Mouse (Mus musculus): Measurements from ENCODE around the gene Pfdn2.

Gene Pfdn2

GRCm38 (mm10) chr1:171355812-171356340 lies 10.4 kb downstream of the Pfdn2 start:
- in situ Hi-C loops (cut with MboI, MseI): no loop called here

GRCm38 (mm10) chr1:171356814-171357213 lies 11.3 kb downstream of the Pfdn2 start:
- in situ Hi-C loops (cut with MboI, MseI): no loop called here

- in situ Hi-C loops (cut with MboI, MseI): no loop called here
Observed at GRCm38 (mm10) chr1:171358421-171358820, 13.0 kb downstream of the Pfdn2 start.

GRCm38 (mm10) chr1:171360253-171360652 lies 14.8 kb downstream of the Pfdn2 start:
- in situ Hi-C loops (cut with MboI, MseI): loop anchor here (5.0 kb wide), 1 partner anchor 112 kb away; no protein-coding TSS in a partner anchor

- in situ Hi-C loops (cut with MboI, MseI): loop anchor here (5.0 kb wide), 1 partner anchor 112 kb away; no protein-coding TSS in a partner anchor
Observed at GRCm38 (mm10) chr1:171360656-171361055, 15.2 kb downstream of the Pfdn2 start, which contains the start of gene Klhdc9. TSS of gene Klhdc9 (minus strand) at chr1:171360798.

GRCm38 (mm10) chr1:171361106-171362103 lies 15.9 kb downstream of the Pfdn2 start:
- in situ Hi-C loops (cut with MboI, MseI): loop anchor here (5.0 kb wide), 1 partner anchor 111 kb away; no protein-coding TSS in a partner anchor

- in situ Hi-C loops (cut with MboI, MseI): no loop called here
Observed at GRCm38 (mm10) chr1:171365934-171366333, 20.5 kb downstream of the Pfdn2 start.

- in situ Hi-C loops (cut with MboI, MseI): no loop called here
Observed at GRCm38 (mm10) chr1:171369845-171370556, 24.5 kb downstream of the Pfdn2 start, which contains the start of gene Nectin4. TSS of gene Nectin4 (plus strand) at chr1:171370099.

GRCm38 (mm10) chr1:171372880-171373279 lies 27.4 kb downstream of the Pfdn2 start:
- in situ Hi-C loops (cut with MboI, MseI): no loop called here

- in situ Hi-C loops (cut with MboI, MseI): no loop called here
Observed at GRCm38 (mm10) chr1:171373946-171374345, 28.5 kb downstream of the Pfdn2 start.

- in situ Hi-C loops (cut with MboI, MseI): no loop called here
Observed at GRCm38 (mm10) chr1:171375646-171376097, 30.2 kb downstream of the Pfdn2 start.

GRCm38 (mm10) chr1:171378298-171378697 lies 32.8 kb downstream of the Pfdn2 start:
- in situ Hi-C loops (cut with MboI, MseI): no loop called here

- in situ Hi-C loops (cut with MboI, MseI): no loop called here
Observed at GRCm38 (mm10) chr1:171379935-171380599, 34.6 kb downstream of the Pfdn2 start.

- in situ Hi-C loops (cut with MboI, MseI): no loop called here
Observed at GRCm38 (mm10) chr1:171382096-171382620, 36.7 kb downstream of the Pfdn2 start.

- in situ Hi-C loops (cut with MboI, MseI): no loop called here
Observed at GRCm38 (mm10) chr1:171384361-171384760, 38.9 kb downstream of the Pfdn2 start.

GRCm38 (mm10) chr1:171385171-171385570 lies 39.7 kb downstream of the Pfdn2 start:
- in situ Hi-C loops (cut with MboI, MseI): loop anchor here (5.0 kb wide), 1 partner anchor 58 kb away; the partner anchor contains the start of gene Dedd

- in situ Hi-C loops (cut with MboI, MseI): loop anchor here (5.0 kb wide), 1 partner anchor 60 kb away; the partner anchor contains the start of gene Dedd
Observed at GRCm38 (mm10) chr1:171387099-171387498, 41.6 kb downstream of the Pfdn2 start.

- in situ Hi-C loops (cut with MboI, MseI): loop anchor here (5.0 kb wide), 1 partner anchor 61 kb away; the partner anchor contains the start of gene Dedd
Observed at GRCm38 (mm10) chr1:171388376-171389102, 43.1 kb downstream of the Pfdn2 start, which contains the start of gene Arhgap30. TSS of gene Arhgap30 (plus strand) at chr1:171388954.

GRCm38 (mm10) chr1:171390101-171390500 lies 44.6 kb downstream of the Pfdn2 start:
- in situ Hi-C loops (cut with MboI, MseI): no loop called here

GRCm38 (mm10) chr1:171401821-171402220 lies 56.4 kb downstream of the Pfdn2 start:
- in situ Hi-C loops (cut with MboI, MseI): loop anchor here (10.0 kb wide), 1 partner anchor 507 kb away; no protein-coding TSS in a partner anchor

All from regulatory T cell (primary cell).